Mouse (Mus musculus): ENCODE measurements at regions not wholly inside any gene's neighbourhood (a gene's known extent, or its start where the extent isn't known, plus 50 kb on each side); places are given as distances from the start of the nearest gene placed in this dataset.

DNA sequence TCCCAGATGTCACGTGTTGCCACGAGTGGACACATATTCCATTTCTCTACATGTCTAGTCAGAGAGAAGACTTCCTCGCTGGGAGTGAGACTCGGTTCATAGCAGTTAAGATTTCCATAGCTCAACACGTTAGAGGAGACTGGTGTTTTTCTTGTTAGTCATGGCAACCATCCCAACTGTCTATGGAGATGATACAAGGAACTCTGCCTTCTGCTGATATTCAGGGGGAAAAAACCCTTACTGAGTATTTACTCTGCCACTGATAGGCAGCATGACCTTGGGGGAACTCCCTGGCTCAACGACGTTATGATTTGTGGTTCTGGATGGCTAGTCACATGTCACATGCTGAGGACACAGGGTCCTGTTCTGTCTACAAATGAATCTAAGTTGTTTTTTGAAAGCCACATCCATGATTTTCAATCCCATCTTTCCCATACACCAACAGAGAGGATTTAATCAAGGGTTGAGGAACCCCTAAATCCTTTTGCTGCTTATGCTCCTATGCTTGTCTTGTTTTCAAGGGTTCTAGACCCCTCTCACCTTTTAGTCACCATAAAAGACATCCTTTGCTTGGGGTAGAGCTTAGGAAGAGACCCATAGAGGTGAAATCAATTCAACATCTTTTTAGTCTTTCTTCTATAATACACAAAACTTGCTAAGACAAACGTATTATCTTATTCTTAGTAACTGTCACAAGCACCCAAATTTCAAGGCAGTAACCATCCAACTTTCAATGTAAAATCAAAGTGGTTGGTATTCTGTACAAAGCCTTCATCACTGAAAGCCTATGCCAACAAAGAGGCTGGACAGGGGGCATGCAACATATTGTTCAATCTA is 50.2 kb upstream of the Adtrp start:
- Histone ChIP-seq H3K4me1 (replicated peaks) (no peaks in the 10 kb centered on the region), H3K4me3 (replicated peaks) (no peak overlapping the region), H3K9me3 (no peaks in the 10 kb centered on the region), H3K27ac (no peak overlapping the region), H3K27me3 (no peaks in the 10 kb centered on the region), H3K4me2 (no peak overlapping the region), H3K9ac (replicated peaks) (no peak overlapping the region), H3K36me3 (no peaks in the 10 kb centered on the region)
- no peak for ATAC-seq (ENCODE audit: insufficient number of reproducible peaks, insufficient read depth, low FRiP score, low TSS enrichment, low read depth)
- 92% methylated on average over 8 of the region's 8 CpGs for WGBS
